Mouse (Mus musculus) gastrocnemius, postnatal 36 days (tissue): ENCODE measurements around the gene Ube2q2. TPM values are rescaled to one million over a fixed set of nuclear protein-coding genes. Genes with fewer than 3 reads are reported as not detected.

Source experiments
- DNase-seq, 2 experiments: peaks; one replicate each; pipeline ENCODE4 v3.0.0; 2022
- intact Hi-C: fragments of 180-260 bp; cut with DNase I; formaldehyde crosslinking; loops from one replicate; pipeline ENCODE4 v1.15.1; 2025
- total RNA-seq, 2 experiments: library from RNA; stranded (reverse); gene quantifications; 2 replicates each; pipeline ENCODE4 v1.2.3; 2021

Gene Ube2q2
- total RNA-seq, 2 experiments from 2014 or later = 30.2 to 33.4 TPM

- DNase-seq = no peak
- intact Hi-C loops = no loop called here
Measured at GRCm38 (mm10) chr9:55152935-55153334, 4.3 kb downstream of the Ube2q2 start.

GRCm38 (mm10) chr9:55170655-55171412, 22.2 kb downstream of the Ube2q2 start:
- DNase-seq = no peak
- intact Hi-C loops = loop anchor here (5.0 kb wide), 1 partner anchor 46 kb away; no protein-coding TSS in a partner anchor

- DNase-seq = no peak
- intact Hi-C loops = loop anchor here (5.0 kb wide), 1 partner anchor 45 kb away; no protein-coding TSS in a partner anchor
Measured at GRCm38 (mm10) chr9:55172195-55172685, 23.6 kb downstream of the Ube2q2 start.

- intact Hi-C loops = loop anchor here (5.0 kb wide), 1 partner anchor 43 kb away; no protein-coding TSS in a partner anchor
- DNase-seq = no peak
Measured at GRCm38 (mm10) chr9:55174235-55174634, 25.6 kb downstream of the Ube2q2 start.

- intact Hi-C loops = no loop called here
- no peak for DNase-seq
Measured at GRCm38 (mm10) chr9:55195876-55196275, 47.2 kb downstream of the Ube2q2 start.

- no peak for DNase-seq
- intact Hi-C loops = no loop called here
Measured at GRCm38 (mm10) chr9:55198260-55198659, 49.6 kb downstream of the Ube2q2 start.

- DNase-seq = no peak
- intact Hi-C loops = no loop called here
Measured at GRCm38 (mm10) chr9:55199348-55199747, 50.7 kb downstream of the Ube2q2 start.

GRCm38 (mm10) chr9:55208458-55208789, 59.8 kb downstream of the Ube2q2 start:
- intact Hi-C loops = no loop called here
- no peak for DNase-seq

GRCm38 (mm10) chr9:55208790-55209481, 60.3 kb downstream of the Ube2q2 start, which contains the start of gene Fbxo22:
Gene Fbxo22, plus strand, starts transcription at chr9:55208925.
- peak; percentile 78 to 79 for DNase-seq
- intact Hi-C loops = no loop called here

- intact Hi-C loops = no loop called here
- DNase-seq = no peak
Measured at GRCm38 (mm10) chr9:55211611-55212010, 63.0 kb downstream of the Ube2q2 start.

- intact Hi-C loops = no loop called here
- no peak for DNase-seq
Measured at GRCm38 (mm10) chr9:55213396-55213795, 64.7 kb downstream of the Ube2q2 start.

- intact Hi-C loops = loop anchor here (5.0 kb wide), 1 partner anchor 43 kb away; no protein-coding TSS in a partner anchor
- no peak for DNase-seq
Measured at GRCm38 (mm10) chr9:55215056-55215455, 66.4 kb downstream of the Ube2q2 start.

- intact Hi-C loops = loop anchor here (5.0 kb wide), 1 partner anchor 43 kb away; no protein-coding TSS in a partner anchor
- no peak for DNase-seq
Measured at GRCm38 (mm10) chr9:55215648-55216047, 67.0 kb downstream of the Ube2q2 start.

- intact Hi-C loops = loop anchor here (5.0 kb wide), 1 partner anchor 44 kb away; no protein-coding TSS in a partner anchor
- no peak for DNase-seq
Measured at GRCm38 (mm10) chr9:55216078-55216477, 67.4 kb downstream of the Ube2q2 start.

- no peak for DNase-seq
- intact Hi-C loops = loop anchor here (5.0 kb wide), 1 partner anchor 45 kb away; no protein-coding TSS in a partner anchor
Measured at GRCm38 (mm10) chr9:55217381-55217780, 68.7 kb downstream of the Ube2q2 start.

- intact Hi-C loops = no loop called here
- no peak for DNase-seq
Measured at GRCm38 (mm10) chr9:55225165-55225737, 76.6 kb downstream of the Ube2q2 start.

GRCm38 (mm10) chr9:55226251-55226650, 77.6 kb downstream of the Ube2q2 start:
- intact Hi-C loops = no loop called here
- no peak for DNase-seq

GRCm38 (mm10) chr9:55228149-55228548, 79.5 kb downstream of the Ube2q2 start:
- intact Hi-C loops = no loop called here
- DNase-seq = no peak

- intact Hi-C loops = no loop called here
- DNase-seq = no peak
Measured at GRCm38 (mm10) chr9:55229010-55229409, 80.4 kb downstream of the Ube2q2 start.

GRCm38 (mm10) chr9:55231544-55231943, 82.9 kb downstream of the Ube2q2 start:
- no peak for DNase-seq
- intact Hi-C loops = no loop called here

- intact Hi-C loops = no loop called here
Measured at GRCm38 (mm10) chr9:55232110-55232509, 83.5 kb downstream of the Ube2q2 start.

More at GRCm38 (mm10) chr9:55232110-55232509, 83.5 kb downstream of the Ube2q2 start:
- no peak for DNase-seq
